Mouse (Mus musculus) embryonic fibroblast, embryonic 13.5 days (primary cell): ENCODE data around the gene Twnk. TPM values are rescaled to one million over a fixed set of nuclear protein-coding genes. Genes with fewer than 3 reads are reported as not detected.

Experiments used
- H3K27ac ChIP-seq: 2 replicates; pipeline ENCODE4 v1.5.1; 2012; ENCODE audit warnings: low read length, control low read depth, inconsistent platforms; ENCODE audit not compliant: insufficient read depth
- H3K4me1 ChIP-seq: 2 replicates; pipeline ENCODE4 v1.6.1; 2011; ENCODE audit warnings: low read length; ENCODE audit not compliant: control insufficient read depth, insufficient read depth
- H3K4me3 ChIP-seq: 2 replicates; pipeline ENCODE4 v1.5.1; 2011; ENCODE audit warnings: mild to moderate bottlenecking, control low read depth, low read length; ENCODE audit not compliant: insufficient read depth
- CTCF ChIP-seq: IDR thresholded peaks from 2 replicates; pipeline ENCODE4 v1.5.1; 2011; ENCODE audit warnings: mild to moderate bottlenecking, control low read depth, low read length, moderate library complexity, borderline replicate concordance; ENCODE audit not compliant: insufficient read depth
- POLR2A ChIP-seq: IDR thresholded peaks from 2 replicates; pipeline ENCODE4 v1.6.1; 2011; ENCODE audit warnings: low read depth, mild to moderate bottlenecking, control low read depth, low read length, moderate library complexity
- polyA plus RNA-seq: library from polyadenylated mRNA; stranded (reverse); fragments of >200 nt; gene quantifications from 2 replicates; pipeline ENCODE4 v1.2.4, GENCODE M21; 2011; ENCODE audit warnings: low read depth; ENCODE audit not compliant: missing spikeins, insufficient read length

The Twnk gene
- polyA plus RNA-seq, 1 experiment: 7.8 TPM

DNA sequence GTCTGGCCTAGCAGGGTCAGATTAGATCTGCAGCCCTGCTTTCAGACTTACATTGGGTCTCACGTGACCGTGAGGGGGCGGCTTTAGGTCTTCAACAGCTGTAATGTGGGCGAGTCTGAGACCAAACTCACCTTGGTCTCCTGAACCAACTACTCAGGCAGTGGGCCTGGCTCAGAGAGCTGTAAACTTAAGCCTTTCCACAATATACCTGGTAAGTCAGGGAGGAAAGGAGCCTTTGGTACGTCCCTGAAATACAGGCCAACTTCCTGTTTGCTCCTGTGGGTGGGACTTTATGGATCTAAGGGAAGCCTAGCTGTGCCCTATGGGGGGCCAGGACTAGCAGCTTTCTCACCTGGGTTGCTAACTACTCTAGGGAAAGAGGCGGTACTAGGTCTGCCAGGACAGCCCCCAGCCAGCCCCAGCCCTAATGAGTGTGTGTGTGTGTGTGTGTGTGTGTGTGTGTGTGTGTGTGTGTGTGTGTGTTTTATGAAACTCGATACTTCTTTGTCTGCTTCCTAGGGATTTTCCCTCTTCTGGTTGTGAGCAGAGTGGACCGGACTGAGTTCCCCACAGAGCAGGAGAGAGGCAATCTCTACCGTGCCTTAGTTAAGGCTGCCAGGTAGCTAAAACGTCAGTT, 9.0 kb downstream of the Twnk start, which contains the start of gene Lzts2:
Lzts2 (plus strand) TSS at position 80 of the 637 bp plus-strand sequence.
- Histone ChIP-seq H3K4me1 (0 out of 2 replicates have a peak, but pooled peaks cover 6% of the 10 kb centered on the region), H3K4me3 (peak within 1 kb of the TSS; percentile 67), H3K27ac (peak within 1 kb of the TSS; percentile 99)
- TF ChIP-seq POLR2A (peak; percentile 19; the same call in 1 of the 2 replicates), CTCF (no peak)

- Histone ChIP-seq H3K4me3 (peak overlapping the region; percentile 67), H3K4me1 (peaks cover 6% of the 10 kb centered on the region; the same call in 1 of the 2 replicates), H3K27ac (peak overlapping the region; percentile 99)
- TF ChIP-seq CTCF: no peak
- TF ChIP-seq POLR2A: peak; percentile 70
These were observed 9.5 kb downstream of the Twnk start for GRCm38 (mm10) chr19:45014981-45015402.

DNA sequence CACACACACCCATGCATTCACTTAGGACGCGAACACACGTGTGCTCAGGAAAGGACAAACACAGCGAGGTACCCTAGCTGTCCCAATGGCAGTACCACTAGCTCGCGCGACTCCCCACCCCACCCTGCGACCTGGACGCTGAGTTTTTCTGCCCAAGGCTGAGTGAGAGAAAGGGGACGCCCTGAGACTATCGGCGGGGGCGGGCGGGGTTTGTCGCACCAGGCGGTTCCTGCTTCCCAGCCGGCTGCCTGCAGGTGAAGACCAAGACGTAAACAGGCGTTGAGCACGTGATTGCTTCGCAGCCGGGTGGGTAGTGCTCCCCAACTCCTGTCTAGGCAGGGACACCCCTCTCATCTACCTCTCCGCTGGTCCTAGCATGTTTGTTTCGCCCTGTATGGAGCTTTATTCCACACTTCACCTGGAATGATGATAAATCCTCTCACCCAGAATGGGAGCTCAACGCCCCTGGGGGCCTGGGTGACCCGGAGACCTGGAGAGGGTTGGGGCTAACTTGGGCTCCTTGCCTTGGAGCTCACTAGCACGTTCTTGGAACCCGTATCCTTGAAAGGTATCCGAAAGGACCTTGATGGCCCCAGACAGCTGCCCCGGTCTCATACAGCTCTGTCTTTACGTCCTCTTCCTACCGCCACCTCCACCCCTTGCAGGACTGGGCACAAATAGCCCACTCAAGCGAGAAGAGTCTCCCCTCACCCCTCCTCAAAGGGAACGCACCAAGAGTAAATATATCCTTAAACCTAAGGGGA, 10.2 kb downstream of the Twnk start:
- peak overlapping the region; percentile 67 for H3K4me3 ChIP-seq
- peaks cover 6% of the 10 kb centered on the region; the same call in 1 of the 2 replicates for H3K4me1 ChIP-seq
- no peak; the same call in 1 of the 2 replicates for TF ChIP-seq POLR2A
- no peak for TF ChIP-seq CTCF
- H3K27ac ChIP-seq: peak overlapping the region; percentile 99

GRCm38 (mm10) chr19:45016341-45017215, 11.1 kb downstream of the Twnk start:
- peak overlapping the region; percentile 99 for H3K27ac ChIP-seq
- peak overlapping the region; percentile 67 for H3K4me3 ChIP-seq
- H3K4me1 ChIP-seq: peaks cover 6% of the 10 kb centered on the region; the same call in 1 of the 2 replicates
- TF ChIP-seq POLR2A (peak; percentile 87), CTCF (no peak)

DNA sequence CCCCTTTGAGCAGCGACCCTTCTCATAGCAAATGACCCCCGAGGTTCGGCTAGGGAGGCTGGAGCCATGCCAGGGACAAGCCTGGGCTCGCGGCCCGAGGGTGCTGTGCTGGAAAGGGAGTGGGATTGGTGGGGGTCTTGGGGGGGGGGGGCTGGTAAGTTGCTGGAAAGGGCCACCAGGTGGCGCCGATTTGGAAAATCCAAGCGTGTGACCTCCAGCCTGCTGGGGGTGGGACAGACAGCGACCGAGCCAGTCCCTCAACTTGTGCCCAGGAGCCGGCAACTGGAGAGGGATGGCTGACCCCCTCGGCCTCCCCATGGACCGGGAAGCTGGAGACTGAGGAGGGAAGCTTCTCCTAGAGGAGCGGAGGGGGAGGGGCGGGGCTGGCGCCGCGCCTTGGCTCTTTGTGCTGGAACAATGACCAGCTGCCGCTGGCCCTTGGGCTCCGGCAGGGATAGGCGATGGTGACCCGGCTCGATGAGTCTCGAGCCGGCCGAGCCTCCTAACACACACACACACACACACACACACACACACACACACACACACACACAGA, 11.8 kb downstream of the Twnk start:
- TF ChIP-seq CTCF (no peak), POLR2A (no peak; the same call in none of the 2 replicates)
- H3K4me3 ChIP-seq: peak overlapping the region; percentile 54
- H3K4me1 ChIP-seq: peaks cover 6% of the 10 kb centered on the region; the same call in 1 of the 2 replicates
- H3K27ac ChIP-seq: peak overlapping the region; percentile 99

- Histone ChIP-seq H3K4me1 (peaks cover 6% of the 10 kb centered on the region; the same call in 1 of the 2 replicates), H3K27ac (peak overlapping the region; percentile 99), H3K4me3 (peak overlapping the region; percentile 95)
- TF ChIP-seq CTCF (no peak), POLR2A (peak; percentile 61; the same call in 1 of the 2 replicates)
These were observed 12.4 kb downstream of the Twnk start for GRCm38 (mm10) chr19:45017909-45018308.

- Histone ChIP-seq H3K4me3 (peak overlapping the region; percentile 95), H3K27ac (peak overlapping the region; percentile 99), H3K4me1 (peaks cover 6% of the 10 kb centered on the region; the same call in 1 of the 2 replicates)
- TF ChIP-seq CTCF (no peak), POLR2A (no peak; the same call in 1 of the 2 replicates)
These were observed 12.9 kb downstream of the Twnk start for GRCm38 (mm10) chr19:45018351-45018831.

DNA sequence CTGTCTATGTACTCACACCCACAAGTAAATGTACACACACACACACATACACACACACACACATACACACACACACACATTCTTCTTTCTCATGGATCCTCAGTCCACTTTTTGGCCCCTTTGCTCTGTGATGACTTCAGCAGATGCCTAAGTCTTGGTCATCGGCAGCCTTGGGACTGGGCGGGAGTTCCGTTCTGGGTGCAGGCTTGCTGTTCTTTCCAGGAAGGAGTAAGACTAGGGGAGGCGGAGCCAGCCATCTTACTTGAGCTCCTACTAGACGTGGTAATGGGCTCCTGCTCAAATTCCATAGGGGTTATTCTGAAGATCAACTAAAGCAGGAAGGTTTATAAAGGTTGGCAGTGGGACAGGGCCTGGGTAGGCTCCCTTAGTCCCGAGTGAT, 14.9 kb downstream of the Twnk start:
- Histone ChIP-seq H3K4me3 (no peak overlapping the region), H3K27ac (0 out of 2 replicates have a peak overlapping the region, but pooled peaks have one; percentile 38), H3K4me1 (no peaks in the 10 kb centered on the region; the same call in 1 of the 2 replicates)
- TF ChIP-seq POLR2A (peak; percentile 41), CTCF (no peak)

DNA sequence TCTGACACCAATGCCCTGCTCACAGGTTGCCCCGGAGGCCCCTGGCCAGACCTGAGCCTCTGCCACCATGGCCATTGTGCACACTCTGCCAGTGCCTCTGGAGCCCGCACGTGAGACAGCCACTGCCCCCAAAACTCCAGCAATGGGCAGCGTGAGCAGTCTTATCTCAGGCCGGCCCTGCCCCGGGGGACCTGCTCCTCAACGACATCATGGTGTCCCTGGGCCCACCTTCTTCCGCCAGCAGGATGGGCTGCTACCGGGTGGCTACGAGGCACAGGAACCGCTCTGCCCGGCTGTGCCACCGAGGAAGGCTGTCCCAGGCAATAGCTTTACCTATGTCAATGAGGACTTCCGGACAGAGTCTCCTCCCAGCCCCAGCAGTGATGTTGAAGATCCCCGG, 15.9 kb downstream of the Twnk start:
- H3K4me1 ChIP-seq: no peaks in the 10 kb centered on the region; the same call in 1 of the 2 replicates
- no peak overlapping the region for H3K27ac ChIP-seq
- H3K4me3 ChIP-seq: no peak overlapping the region
- no peak for TF ChIP-seq POLR2A
- no peak for TF ChIP-seq CTCF
